Mouse (Mus musculus) E14TG2a.4 (cell line): ENCODE measurements around the gene Gm16867.
"Not testable (repeated sequence)": the region's sequence is repeated elsewhere in the genome, so short reads cannot be mapped to it uniquely, and the experiment has no call there.

ENCODE experiments used
- CTCF ChIP-seq: conservative IDR thresholded peaks from 2 replicates; pipeline ENCODE4 v1.5.1; 2014; ENCODE audit warnings: low read length
- NANOG ChIP-seq: IDR thresholded peaks from 2 replicates; pipeline ENCODE4 v1.6.1; 2014; ENCODE audit warnings: borderline replicate concordance, low read length, mixed read lengths
- POU5F1 ChIP-seq: IDR thresholded peaks from 2 replicates; pipeline ENCODE4 v1.6.1; 2014; ENCODE audit warnings: low read length, borderline replicate concordance

DNA sequence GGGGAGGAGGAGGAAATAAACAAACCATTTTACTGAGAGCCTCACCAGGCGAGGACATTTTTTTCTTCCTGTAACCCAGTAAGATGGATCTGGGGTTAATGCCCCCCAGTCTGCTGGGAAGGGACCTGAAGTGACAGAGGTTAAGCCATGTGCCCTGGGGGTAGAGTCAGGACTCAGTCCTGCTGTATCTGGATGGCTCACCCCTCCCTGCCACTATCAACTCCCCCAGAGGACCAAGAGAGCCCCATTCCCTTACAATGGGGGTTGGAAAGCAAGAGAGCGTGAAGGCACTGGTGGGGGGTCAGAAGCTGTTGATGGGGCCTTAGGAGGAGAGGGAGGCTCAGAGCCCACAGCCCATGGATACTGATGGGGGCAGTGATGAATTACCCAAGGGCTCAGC, 8.2 kb downstream of the Gm16867 start:
- not testable (repeated sequence) for TF ChIP-seq CTCF, NANOG, POU5F1
